Mouse (Mus musculus) stomach, postnatal 0 days (tissue): ENCODE measurements at regions not wholly inside any gene's neighbourhood (a gene's known extent, or its start where the extent isn't known, plus 50 kb on each side); places are given as distances from the start of the nearest gene placed in this dataset.

Source experiments
- ATAC-seq: fragments of 200-750 bp; cut with Nextera tagmentation; 2 replicates; pipeline ENCODE4 v1.8.0; 2017; ENCODE audit not compliant: low FRiP score, low TSS enrichment
- DNase-seq: peaks from one replicate; pipeline ENCODE4 v3.0.0-alpha.2; 2016; ENCODE audit warnings: low spot score
- H3K27ac ChIP-seq: fragments of 300-500 bp; sonication (generic); replicated peaks from 2 replicates; pipeline ENCODE4 v1.5.1; 2014; ENCODE audit warnings: mild to moderate bottlenecking, control low read depth
- H3K27me3 ChIP-seq: fragments of 300-500 bp; sonication (generic); 2 replicates; pipeline ENCODE4 v1.6.1; 2014; ENCODE audit warnings: low read length; ENCODE audit not compliant: control insufficient read depth, insufficient read depth
- H3K36me3 ChIP-seq: fragments of 300-500 bp; sonication (generic); 2 replicates; pipeline ENCODE4 v1.6.1; 2014; ENCODE audit warnings: low read length, mixed read lengths; ENCODE audit not compliant: control insufficient read depth, insufficient read depth
- H3K4me1 ChIP-seq: fragments of 300-500 bp; sonication (generic); replicated peaks from 2 replicates; pipeline ENCODE4 v1.6.1; 2014; ENCODE audit warnings: antibody characterized with exemption; ENCODE audit not compliant: control insufficient read depth, insufficient read depth
- H3K4me2 ChIP-seq: fragments of 300-500 bp; sonication (generic); replicated peaks from 2 replicates; pipeline ENCODE4 v1.6.1; 2014; ENCODE audit warnings: low read depth, mild to moderate bottlenecking, control low read depth, moderate library complexity
- H3K4me3 ChIP-seq: fragments of 300-500 bp; sonication (generic); 2 replicates; pipeline ENCODE4 v1.5.1; 2014; ENCODE audit warnings: low read depth, low read length, control low read depth
- H3K9ac ChIP-seq: fragments of 300-500 bp; sonication (generic); 2 replicates; pipeline ENCODE4 v1.6.1; 2014; ENCODE audit warnings: mild to moderate bottlenecking, low read length, control low read depth, mixed read lengths
- H3K9me3 ChIP-seq: fragments of 300-500 bp; sonication (generic); 2 replicates; pipeline ENCODE4 v1.6.1; 2016; ENCODE audit warnings: low read length; ENCODE audit not compliant: control insufficient read depth
- CTCF ChIP-seq: IDR thresholded peaks from 2 replicates; pipeline ENCODE4 v1.5.1; 2016; ENCODE audit warnings: antibody characterized with exemption, low read depth, mild to moderate bottlenecking, moderate library complexity
- EP300 ChIP-seq: optimal IDR thresholded peaks from 2 replicates; pipeline ENCODE3; 2016; ENCODE audit warnings: antibody characterized with exemption
- WGBS: fragments of 180-500 bp; shearing (Covaris S2); extraction: QIAGEN DNeasy Blood & Tissue Kit; methylation state at CpG from one replicate; pipeline ENCODE4 v1.1.7; 2014; 5-methylcytosine and 5-hydroxymethylcytosine counted together

GRCm38 (mm10) chr8:102475166-102475802 lies 310.2 kb downstream of the Cdh11 start:
- Histone ChIP-seq H3K9me3 (no peaks in the 10 kb centered on the region), H3K27ac (no peak overlapping the region), H3K4me3 (no peak overlapping the region), H3K27me3 (no peaks in the 10 kb centered on the region), H3K4me2 (no peak overlapping the region), H3K9ac (no peak overlapping the region), H3K36me3 (no peaks in the 10 kb centered on the region), H3K4me1 (no peaks in the 10 kb centered on the region)
- no peak for DNase-seq
- TF ChIP-seq CTCF (no peak), EP300 (no peak)
- WGBS = 90% methylated on average over 12 of the region's 12 CpGs
- no peak for ATAC-seq

GRCm38 (mm10) chr8:102474192-102474591 lies 311.2 kb downstream of the Cdh11 start:
- H3K36me3 ChIP-seq = no peaks in the 10 kb centered on the region
- no peak overlapping the region for H3K4me2 ChIP-seq
- DNase-seq (no peak), ATAC-seq (no peak)
- H3K4me1 ChIP-seq = no peaks in the 10 kb centered on the region
- no peak overlapping the region for H3K4me3 ChIP-seq
- 62% methylated on average over 2 of the region's 2 CpGs for WGBS
- no peak for TF ChIP-seq CTCF
- no peak for TF ChIP-seq EP300
- no peaks in the 10 kb centered on the region for H3K9me3 ChIP-seq
- no peaks in the 10 kb centered on the region for H3K27me3 ChIP-seq
- H3K27ac ChIP-seq = no peak overlapping the region
- no peak overlapping the region for H3K9ac ChIP-seq

- Histone ChIP-seq H3K4me1 (no peaks in the 10 kb centered on the region), H3K9ac (no peak overlapping the region), H3K9me3 (no peaks in the 10 kb centered on the region), H3K4me3 (no peak overlapping the region), H3K4me2 (no peak overlapping the region), H3K27me3 (no peaks in the 10 kb centered on the region), H3K27ac (no peak overlapping the region), H3K36me3 (no peaks in the 10 kb centered on the region)
- 83% methylated on average over 1 of the region's 1 CpGs for WGBS
- no peak for ATAC-seq
- DNase-seq = no peak
- TF ChIP-seq EP300 = no peak
- TF ChIP-seq CTCF = no peak
These were observed 314.1 kb downstream of the Cdh11 start for GRCm38 (mm10) chr8:102471352-102471751.

GRCm38 (mm10) chr8:102462601-102463000 lies 322.8 kb downstream of the Cdh11 start:
- H3K4me2 ChIP-seq = no peak overlapping the region
- no peak overlapping the region for H3K4me3 ChIP-seq
- H3K4me1 ChIP-seq = no peaks in the 10 kb centered on the region
- no peak for DNase-seq
- no peaks in the 10 kb centered on the region for H3K36me3 ChIP-seq
- ATAC-seq = no peak
- H3K27me3 ChIP-seq = no peaks in the 10 kb centered on the region
- H3K9me3 ChIP-seq = no peaks in the 10 kb centered on the region
- H3K27ac ChIP-seq = no peak overlapping the region
- WGBS = 56% methylated on average over 2 of the region's 2 CpGs
- TF ChIP-seq EP300 (no peak), CTCF (no peak)
- H3K9ac ChIP-seq = no peak overlapping the region

- DNase-seq (no peak), ATAC-seq (no peak)
- H3K4me2 ChIP-seq = no peak overlapping the region
- no peaks in the 10 kb centered on the region for H3K36me3 ChIP-seq
- no peak for TF ChIP-seq CTCF
- TF ChIP-seq EP300 = no peak
- no peak overlapping the region for H3K27ac ChIP-seq
- H3K4me3 ChIP-seq = no peak overlapping the region
- H3K9me3 ChIP-seq = no peaks in the 10 kb centered on the region
- no peaks in the 10 kb centered on the region for H3K4me1 ChIP-seq
- no peaks in the 10 kb centered on the region for H3K27me3 ChIP-seq
- 55% methylated on average over 4 of the region's 4 CpGs for WGBS
- no peak overlapping the region for H3K9ac ChIP-seq
These were observed 342.4 kb downstream of the Cdh11 start for GRCm38 (mm10) chr8:102443006-102443405.

GRCm38 (mm10) chr8:102421828-102422227 lies 363.6 kb downstream of the Cdh11 start:
- no peak for DNase-seq

More at GRCm38 (mm10) chr8:102421828-102422227, 363.6 kb downstream of the Cdh11 start:
- H3K4me2 ChIP-seq = no peak overlapping the region
- ATAC-seq = no peak
- 32% methylated on average over 2 of the region's 2 CpGs for WGBS
- H3K9me3 ChIP-seq = no peaks in the 10 kb centered on the region
- H3K36me3 ChIP-seq = no peaks in the 10 kb centered on the region
- H3K27ac ChIP-seq = no peak overlapping the region
- H3K9ac ChIP-seq = no peak overlapping the region
- no peak overlapping the region for H3K4me3 ChIP-seq
- H3K27me3 ChIP-seq = no peaks in the 10 kb centered on the region
- H3K4me1 ChIP-seq = no peaks in the 10 kb centered on the region
- TF ChIP-seq CTCF = no peak
- no peak for TF ChIP-seq EP300
